Mouse (Mus musculus) adipocyte (in vitro differentiated cells): ENCODE data around the gene Acin1.
A peak's percentile ranks its signal among the peaks of the same experiment; 100 is the strongest.

Experiments used
- DNase-seq: peaks from one replicate; pipeline ENCODE4 v3.0.0-alpha.2; 2016; ENCODE audit warnings: low spot score

Gene Acin1

DNA sequence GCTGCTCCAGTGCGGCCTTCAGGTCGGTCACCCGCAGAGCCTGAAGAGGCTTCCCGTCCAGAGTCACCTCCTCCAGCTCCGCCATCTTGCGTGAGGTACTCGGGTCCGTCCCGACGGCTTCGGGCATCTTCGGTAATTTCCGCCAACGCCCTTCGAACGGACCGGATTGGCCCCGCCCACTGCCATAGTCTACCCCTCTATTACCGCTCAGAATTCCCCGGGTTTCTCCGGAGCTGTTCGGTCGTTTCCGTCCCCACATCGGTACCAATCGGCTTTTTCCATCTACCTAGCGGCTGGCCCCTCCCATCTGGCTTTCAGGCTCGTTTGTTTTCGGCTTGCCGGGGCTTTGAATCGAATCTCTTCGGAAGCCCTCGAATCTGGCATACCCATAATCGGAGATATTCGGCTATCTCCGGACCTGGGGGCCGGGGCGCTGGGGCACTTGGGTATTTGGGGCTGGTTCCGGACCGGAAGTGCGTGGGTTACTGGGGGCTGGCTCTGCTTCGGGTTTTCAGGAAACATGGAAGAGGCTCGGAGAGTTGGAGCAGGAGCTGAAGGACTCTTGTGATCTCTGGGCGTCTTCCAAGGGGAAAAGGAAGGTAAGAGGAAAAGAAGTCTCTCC, at the start of gene Acin1:
TSS of gene Acin1 (minus strand) at position 410 of the 622 bp plus-strand sequence.
- DNase-seq, result peak; percentile 98

DNA sequence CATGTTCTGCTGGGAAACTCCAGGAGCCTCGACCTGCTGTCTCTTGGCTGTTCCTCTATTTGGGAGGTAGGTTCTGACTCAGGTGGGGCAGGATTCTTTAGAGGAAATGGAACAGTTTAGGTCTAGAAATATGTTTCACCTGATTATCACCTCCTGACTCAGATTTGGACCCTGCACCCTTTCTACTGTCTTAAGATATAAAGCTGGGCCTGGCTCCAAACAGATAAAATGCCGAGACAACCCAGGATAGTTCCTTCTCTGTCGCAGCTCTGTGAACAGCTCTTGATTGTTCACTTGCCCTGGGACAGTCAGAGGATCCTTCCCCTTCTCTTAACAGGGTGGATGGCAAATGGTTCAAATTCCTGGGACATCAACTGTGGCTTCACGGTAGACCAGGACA, 48.5 kb upstream of the Acin1 start:
- no peak for DNase-seq

DNA sequence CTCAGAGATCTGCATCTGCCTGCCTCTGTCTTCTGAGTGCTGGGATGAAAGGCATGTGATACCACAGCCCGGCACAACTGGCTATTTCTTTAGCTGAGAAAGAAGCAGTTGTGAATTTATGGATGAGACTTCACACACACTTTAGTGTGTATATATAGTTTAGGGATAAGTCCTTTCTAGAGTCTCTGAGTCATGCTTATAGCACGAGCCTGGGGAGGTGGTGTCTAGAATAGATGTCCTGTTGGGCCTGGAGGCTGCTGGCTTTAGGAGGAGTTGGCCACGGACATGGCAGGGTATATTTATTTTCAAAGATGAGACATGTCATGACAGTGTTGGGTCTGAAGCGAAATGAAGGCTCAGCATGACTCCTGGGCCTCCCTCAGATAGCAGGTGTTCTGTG, 47.3 kb upstream of the Acin1 start:
- DNase-seq, result no peak

DNA sequence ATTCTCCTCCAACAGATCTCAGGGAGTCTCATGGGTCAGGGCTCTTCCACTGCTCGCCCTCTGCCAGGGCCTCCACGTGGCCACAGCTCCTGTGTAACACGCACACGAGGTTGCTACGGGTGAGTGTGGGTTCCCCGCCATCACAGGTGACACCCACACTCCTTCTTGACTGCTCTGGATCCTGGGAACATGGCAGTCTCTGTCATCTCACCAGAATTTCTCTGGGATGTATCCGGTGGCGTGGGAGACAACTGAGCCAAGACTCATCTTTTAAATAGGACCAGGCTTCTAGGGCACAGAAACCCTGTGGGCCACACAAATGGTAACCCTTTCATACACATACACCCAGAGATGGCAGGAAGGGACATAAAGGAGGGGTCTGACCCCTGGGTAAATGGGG, 45.5 kb upstream of the Acin1 start:
- DNase-seq, result no peak

DNA sequence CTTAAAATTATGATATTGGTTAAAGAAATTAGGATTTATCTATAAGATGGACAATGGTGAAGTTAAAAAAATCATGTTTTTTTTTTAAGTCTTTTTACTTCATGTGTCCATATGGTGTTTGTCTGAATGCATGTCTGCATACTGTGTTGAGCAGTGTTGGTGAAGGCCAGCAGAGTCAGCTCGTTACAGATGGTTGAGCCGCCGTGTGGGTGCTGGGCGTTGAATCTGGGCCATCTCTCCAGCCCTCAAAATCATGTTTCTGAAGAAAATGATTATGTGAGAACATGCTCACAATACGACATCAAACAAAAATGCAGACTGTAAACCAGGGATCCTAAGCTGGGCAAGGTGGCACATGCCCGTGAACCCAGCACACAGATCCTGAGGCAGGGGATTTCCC, 43.6 kb upstream of the Acin1 start:
- no peak for DNase-seq

DNA sequence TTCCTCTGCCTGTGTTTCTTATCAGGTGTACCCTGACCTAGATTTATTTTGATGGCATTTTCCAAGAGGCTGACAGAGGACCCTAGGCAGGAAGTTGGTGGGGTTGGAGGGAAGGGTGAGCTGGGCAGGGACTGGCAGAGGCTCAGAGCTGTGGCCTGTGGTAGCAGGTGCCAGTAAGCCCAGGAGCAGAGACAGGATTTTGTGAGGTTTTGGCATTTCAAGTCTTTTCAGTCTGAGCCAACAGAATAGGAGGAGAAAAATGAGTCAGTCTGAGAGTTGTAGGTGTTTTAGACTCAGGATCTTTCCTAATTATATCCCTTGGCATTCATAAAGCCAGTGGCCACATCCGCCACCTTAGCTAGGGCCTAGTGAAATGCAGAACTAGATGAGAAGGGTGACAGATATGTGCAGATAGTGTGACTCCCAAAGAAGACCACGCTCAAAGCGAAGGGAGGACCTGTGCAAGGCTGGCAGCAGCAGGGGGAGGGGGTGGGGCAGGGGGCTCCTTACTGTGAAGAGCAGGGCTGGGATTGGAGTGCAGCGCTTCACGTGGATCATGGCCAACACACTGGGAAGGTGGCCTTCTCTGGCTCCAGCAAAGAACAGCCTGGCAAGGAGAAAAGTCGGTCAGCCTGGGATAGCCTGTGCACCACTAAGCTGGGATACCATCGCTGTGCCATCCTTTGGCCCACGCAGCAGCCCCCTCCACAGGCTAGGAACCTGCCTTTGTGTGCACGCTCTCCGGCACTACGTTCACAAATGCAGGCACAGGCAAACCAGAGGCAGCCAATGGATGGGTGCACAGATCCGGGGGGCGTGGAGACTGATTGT, 42.3 kb upstream of the Acin1 start:
- no peak for DNase-seq

DNA sequence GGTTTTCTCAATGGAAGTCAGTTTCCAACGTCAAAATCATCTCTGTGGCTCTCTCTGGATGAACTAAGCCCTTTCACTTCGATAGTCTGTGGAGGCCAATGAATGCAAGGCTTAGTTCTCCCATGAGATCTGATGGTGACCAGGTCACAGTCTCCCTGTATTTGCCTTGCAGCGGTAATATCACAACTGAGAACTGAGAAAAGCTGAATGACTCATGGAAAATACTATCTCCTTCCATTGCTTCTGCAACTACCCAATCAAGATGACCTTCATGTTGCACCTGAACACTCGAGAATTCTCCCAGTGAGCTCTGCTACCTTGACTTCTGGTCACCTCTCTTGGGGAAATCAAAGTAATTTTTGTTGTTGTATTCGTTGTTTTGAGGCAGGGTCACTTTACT, 40.8 kb upstream of the Acin1 start:
- no peak for DNase-seq

DNA sequence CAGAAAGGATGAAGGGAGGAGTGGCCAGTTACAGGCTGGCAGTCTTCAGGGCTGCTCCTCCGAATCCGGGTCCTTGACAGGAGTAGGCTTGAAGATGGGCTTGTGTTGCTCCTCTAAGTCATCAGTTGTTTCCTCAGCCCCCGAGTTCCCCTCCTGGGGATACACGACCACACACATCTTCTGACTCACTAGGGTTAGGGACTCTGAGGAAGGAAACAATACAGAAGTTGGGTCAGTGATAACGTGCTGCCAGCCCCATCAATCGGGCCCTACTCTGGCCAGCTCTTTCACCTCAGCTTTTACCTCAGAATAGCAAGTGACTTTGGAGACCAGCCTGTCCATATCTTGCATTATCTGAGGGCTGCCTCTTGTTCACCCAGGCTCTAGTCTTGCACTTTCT, 37.3 kb upstream of the Acin1 start:
- no peak for DNase-seq

DNA sequence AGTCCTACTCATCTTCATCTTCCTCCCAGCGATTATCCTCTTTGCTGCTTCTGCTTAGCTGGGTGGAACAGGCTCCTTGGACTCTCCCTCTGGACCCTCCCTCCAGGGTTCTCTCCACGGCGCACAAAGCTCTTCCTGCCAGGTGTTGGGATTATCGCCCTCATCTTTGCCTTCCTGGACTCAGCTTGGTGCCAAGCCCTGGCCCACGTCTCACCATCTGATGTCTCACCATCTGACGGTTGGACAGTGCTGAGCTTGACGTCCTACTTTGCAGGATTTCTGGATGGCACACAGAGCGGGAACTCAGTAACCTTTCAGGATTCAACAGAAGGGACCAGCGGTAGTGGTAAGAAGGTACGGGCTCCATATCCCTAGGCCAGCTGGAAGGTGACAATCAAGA, 35.0 kb upstream of the Acin1 start:
- DNase-seq, result no peak

DNA sequence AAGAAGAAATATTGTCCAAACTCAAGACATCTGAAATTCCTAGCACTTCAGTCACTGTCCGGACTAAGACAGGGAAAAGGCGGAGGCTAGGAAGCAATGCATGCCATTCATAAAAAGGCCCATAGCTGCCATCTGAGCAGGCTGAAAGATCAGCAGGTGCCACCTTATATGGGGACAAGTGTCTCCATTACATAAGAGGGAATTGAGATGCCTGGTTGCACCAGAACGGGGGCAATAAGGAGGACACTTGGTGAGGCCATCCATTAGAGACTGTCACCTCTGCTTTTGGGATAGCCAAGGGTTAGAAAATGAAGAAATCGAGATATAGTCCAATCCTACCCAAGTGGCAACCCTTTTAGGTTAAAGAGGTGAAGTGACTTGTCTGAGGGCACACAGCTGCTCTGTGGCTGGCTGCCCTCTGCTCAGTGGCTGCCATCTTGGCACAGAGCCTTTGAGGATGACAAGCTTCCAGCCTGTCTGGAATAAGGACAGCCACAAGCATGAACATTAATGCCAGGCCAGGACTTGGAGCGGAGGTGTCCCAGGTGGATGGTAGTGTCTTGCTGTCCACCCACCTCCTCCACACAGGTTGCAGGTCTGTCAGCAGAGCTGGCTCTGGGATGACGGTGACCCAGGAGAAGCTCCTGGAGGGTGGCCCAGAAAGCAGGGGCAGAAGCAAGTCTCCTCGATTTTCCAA, 34.1 kb upstream of the Acin1 start:
- no peak for DNase-seq

DNA sequence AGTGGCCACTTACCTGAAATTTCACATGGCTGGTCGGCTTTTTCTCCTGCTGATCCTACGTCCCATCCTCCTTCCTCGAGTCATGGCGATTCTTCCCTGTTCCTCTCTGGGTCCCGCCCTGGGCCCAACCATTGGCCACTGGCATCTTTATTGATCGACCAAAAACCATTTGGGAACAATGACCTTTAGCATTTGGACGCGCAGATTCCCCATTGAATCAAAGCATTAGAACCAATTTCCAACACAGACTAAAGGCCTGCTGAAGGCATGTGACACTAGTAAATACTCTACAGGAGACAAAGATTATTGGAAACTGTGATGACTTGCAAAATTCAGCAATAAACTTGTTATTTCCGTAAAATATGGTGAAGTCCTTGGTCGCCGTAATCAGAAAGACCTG, 33.3 kb upstream of the Acin1 start:
- no peak for DNase-seq

DNA sequence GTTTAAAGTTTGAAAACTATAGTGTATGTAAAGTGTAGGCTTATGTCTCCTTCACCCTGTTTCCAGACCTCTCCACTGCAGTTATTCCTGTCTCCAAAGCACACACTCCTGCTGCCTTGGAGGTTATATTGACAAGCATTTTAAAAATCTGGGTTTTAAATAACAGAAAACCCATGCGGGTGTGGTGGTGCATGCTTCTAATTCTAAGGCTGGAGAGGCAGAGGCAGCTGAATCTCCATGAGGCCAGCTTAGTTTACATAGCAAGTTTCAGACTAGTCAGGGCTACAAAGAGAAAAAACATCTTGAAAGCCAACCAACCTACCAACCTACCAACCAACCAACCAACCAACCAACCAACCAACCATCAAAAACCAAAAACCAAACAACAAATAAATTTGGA, 28.7 kb upstream of the Acin1 start:
- DNase-seq, result no peak

DNA sequence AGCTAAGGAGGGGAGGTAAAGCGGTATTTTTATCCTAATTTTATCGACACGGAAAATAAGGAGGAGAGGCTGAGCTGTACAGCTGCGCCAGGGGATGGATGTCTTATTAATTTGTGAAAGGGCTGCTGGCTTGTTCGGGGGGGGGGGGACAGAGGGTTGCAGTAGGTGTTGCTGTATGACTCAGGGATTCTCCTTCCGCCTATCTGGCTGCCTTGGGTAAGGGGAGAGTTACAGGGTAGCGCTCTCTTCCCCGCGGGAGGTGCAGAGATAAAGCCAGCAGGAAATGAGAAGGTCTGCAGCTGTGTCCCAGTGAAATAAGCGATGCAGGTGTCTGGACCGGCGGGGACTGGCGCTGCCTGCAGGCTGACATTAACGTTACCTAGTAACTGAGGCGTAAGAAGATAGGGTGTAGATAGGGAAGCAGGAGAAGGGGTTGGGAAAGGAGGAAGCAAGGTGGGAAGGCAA, 27.9 kb upstream of the Acin1 start:
- no peak for DNase-seq

DNA sequence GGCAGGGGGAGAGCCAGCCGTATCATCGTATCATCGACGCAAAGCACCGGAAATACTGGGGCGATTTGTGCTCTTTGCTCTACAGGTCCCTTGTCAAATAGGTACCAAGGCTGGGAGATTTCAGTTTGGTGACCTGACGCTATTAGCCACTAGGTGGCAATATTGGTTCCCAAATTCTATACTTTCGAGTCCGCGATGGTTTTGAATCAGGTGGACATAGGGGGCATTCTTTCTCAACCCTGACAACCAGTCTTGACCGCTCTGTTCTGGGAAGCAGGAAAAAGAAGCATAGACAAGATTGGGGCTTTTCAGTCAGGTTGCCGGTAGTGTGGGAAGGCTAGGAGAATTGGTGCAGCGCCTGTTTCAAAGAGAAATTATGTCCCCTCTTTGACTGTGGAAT, 27.4 kb upstream of the Acin1 start:
- peak; percentile 84 for DNase-seq

DNA sequence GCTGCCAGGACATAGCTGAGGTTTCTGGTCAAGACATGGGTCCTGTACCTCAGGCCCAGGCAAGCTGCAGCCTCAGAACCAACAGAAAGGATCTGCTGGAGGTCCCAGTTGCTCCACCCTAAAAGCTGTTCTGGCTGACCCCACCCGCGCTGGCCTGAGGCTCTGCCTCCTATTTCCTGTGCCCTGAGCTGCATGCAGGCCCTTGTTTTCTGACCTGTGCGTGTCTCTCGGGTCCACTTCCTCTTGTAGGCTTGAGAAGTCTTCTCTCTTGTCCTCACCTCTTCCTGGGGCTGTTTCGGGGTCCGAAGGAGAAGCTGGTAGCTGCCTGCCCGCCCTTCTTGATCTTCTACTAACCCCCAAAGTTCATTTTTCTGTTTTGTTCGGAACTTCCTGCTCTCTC, 26.1 kb upstream of the Acin1 start:
- no peak for DNase-seq

DNA sequence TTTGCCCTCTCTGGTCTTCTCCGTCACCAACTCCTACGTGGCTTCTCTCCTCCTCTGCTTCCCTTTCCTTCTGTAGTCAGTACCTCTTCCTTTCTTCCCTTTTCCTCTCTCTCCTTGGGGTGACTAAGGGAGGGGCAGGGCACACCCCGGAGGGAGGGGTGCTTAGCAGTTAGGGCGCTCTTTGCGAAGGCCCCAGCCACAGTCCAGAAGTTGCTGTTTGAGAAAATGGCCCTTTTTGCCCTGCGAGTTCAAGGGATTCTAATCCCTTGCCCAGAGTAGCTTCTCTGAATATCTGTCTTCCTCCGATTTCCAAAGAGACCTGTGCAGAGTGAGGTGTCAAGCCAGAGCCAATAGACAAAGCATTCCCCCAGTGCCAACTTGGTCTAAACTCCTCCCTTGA, 25.3 kb upstream of the Acin1 start, which contains the start of gene Cebpe:
TSS of gene Cebpe (minus strand) at position 101 of the 400 bp plus-strand sequence.
- no peak for DNase-seq

DNA sequence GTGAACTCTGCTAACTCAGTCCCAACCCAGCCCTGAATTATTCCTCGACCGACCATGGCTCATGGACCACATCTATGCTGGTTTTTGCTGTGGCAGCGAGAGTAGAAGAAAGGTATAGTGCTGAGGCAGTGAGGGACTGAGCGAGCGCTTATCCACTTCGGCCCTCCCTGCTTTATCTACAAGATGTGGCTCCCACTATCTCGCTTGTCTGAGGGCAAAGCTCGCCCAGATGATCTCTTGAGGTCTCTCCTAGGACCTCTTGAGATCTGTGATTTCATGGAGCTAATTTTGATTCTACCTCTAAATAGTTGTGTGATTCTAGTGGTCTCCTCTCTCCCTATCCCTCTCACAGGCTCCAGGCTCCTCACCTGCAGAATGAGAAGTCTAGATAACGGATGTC, 22.3 kb upstream of the Acin1 start:
- DNase-seq, result no peak

DNA sequence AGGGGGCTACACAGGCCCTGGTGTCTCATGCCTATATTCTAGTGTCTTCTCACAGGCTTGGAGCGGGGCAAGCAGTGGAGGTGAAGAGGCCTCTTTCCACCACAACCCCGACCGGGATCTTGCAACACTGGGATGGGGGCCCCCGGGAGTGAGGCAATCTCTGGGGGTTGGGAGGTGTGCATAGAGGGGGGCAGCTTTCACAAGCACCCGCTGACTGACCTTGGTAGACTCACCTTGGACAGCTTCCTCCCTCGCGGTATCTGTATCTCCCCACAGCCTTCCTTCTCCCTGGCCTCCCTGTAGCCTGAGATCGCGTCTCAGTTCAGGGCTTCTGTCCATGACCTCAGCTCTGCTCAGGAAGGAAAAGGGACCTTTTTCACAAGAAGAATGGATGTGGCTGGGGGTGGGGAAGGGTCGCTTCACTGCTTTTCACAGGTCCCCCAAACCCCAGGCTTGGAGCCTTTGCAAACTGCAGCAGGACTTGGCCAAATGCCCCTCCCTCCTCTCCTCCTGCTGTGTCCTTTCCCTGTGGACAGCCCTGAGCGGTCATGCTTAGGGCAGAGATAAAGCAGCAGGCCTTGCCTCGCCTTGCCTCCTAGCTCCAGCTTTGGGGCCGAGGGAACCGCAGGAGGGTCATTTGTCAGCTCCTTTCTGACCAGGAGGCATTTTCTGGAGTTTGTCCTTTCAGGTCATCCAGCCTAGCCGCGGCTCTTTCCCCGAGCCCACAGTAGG, 20.0 kb upstream of the Acin1 start:
- no peak for DNase-seq

DNA sequence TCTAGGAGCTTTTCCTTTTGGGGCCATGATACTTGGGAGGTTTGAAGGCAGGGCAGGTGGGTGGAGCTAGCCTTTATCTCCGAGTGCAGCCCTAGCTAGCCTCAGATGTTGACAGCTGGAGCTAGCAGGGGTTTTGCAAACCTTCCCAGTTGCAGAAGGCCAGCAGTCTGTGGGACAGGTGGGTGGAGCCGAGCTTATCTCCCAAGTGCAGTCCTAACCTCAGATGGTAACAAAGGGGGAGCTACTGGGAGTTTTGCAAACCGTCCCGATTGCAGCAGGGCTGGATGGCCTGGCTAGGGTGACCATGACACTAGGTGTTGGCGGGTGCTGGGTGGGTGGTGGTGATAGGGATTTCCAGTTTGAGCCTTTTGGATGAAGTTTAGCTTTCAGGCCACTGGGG, 19.1 kb upstream of the Acin1 start:
- DNase-seq, result no peak

DNA sequence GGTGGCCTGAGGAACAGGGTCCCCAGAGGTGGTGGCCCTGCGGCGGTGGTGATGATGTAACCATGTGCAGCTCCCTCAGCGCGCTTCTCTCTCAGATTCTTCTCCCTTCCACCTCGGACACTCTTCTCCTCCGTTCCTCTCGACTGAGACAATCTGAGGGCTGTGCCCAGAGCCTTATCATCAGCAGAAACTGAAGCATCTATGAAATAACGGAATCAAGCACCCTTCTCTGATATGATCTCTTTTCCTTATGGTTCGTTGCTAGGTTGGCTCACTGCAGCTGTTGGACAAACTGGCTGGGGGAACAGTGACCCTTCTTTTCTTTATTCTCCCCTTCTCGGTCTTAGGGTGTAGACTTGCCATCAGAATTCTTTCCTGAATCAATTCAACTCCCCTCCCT, 16.5 kb upstream of the Acin1 start:
- DNase-seq, result no peak

DNA sequence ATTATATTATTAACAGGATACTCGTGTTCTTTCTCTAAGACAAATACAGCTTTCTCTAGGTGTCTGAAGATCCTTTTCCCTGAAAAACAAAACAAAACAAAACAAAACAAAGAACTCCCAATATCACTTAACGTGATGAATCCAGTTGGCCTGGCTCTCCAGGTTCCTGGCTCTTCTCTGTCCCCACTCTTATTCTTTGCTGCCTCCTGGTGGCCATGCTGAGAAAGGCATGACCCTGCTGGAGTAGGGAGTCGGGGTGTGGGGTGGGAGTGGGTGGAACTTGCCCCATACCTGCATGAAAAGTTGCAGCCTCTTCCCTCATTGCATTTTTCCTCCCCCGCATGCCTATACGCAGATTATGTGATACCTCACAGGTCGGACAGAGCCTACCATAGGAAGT, 14.6 kb upstream of the Acin1 start:
- DNase-seq, result peak; percentile 69

DNA sequence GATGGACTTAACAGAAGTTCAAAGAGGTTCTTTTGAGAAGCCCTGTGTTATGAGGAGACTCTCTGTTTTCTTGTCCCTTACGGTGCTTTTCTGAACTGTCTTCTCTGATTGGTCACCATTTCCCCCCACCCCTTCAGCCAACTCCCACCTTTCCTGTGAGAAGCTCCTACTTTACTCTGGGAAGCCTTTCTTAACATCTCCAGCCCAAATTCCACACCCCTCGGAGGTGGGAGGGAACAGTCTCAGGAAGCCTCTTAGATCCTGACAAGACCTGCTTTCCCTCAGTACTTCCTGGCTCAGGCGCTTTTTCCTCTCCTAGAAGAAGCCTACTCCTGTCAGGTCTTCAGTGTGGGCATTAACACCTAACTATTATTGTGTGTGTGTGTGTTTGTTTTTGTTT, 12.9 kb upstream of the Acin1 start:
- no peak for DNase-seq
